Mouse (Mus musculus) cerebellum, adult 2 months (tissue): ENCODE results near the gene Rgs3.

Experiments used
- CTCF ChIP-seq: fragments of 200-500 bp; IDR thresholded peaks from 2 replicates; pipeline ENCODE4 v1.5.1; 2011; ENCODE audit warnings: low read depth, mild to moderate bottlenecking, control low read depth, low read length, moderate library complexity, borderline replicate concordance; ENCODE audit not compliant: insufficient read depth
- POLR2A ChIP-seq: fragments of 200-500 bp; IDR thresholded peaks from 2 replicates; pipeline ENCODE4 v1.6.1; 2011; ENCODE audit warnings: low read length, control low read depth, borderline replicate concordance; ENCODE audit not compliant: insufficient read depth

- no peak for TF ChIP-seq POLR2A
- TF ChIP-seq CTCF: no peak
Measured at GRCm38 (mm10) chr4:62566530-62566929, 6.9 kb downstream of the Rgs3 start.
